Mouse (Mus musculus): Measurements from ENCODE around the gene Plekhf1. TPM values are rescaled to one million over a fixed set of nuclear protein-coding genes. Genes with fewer than 3 reads are reported as not detected.
A peak's percentile ranks its signal among the peaks of the same experiment; 100 is the strongest.

Plekhf1 gene
- polyA plus RNA-seq, 1 experiment from 2014 or later, result 4.8 TPM

DNA sequence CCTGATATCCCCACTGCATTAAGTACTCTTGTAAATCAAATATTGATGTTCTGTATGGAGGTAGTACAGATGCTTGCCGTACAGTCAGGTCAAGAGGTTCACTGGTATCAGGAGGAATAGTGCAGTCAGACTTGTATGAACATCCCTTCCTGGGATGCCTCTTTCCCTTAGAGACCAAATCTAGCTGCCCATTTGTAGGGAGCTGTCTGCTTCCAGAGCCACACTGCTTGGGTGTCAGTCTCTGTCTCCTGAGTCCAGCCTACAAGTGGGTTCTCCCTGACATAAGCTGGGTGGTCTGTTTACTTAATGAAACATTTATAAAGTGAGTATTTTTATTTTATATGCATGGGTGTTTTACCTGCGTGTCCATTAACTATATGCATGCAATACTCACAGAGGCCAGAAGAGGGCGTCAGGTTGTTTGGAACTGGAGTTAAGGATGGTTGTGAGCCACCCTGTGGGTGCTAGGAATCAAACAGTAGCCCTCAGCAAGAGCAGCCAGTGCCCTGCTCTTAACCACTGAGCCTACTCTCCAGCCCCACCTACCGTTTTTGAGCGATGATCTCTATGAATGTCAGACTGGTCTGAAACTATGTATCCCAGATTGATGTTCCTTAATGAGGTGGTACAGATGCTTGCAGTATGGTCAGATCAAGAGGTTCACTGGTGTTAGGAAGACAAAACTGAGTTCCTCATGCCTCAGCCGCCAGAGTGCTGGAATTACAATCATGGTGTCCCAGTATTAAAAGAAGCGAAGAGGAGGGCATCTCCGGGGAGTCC, 37.6 kb downstream of the Plekhf1 start:
- H3K4me2 ChIP-seq (ENCODE audit: low read length), result no peak overlapping the region
- TF ChIP-seq CTCF (IDR thresholded peaks at IDR 0.05; ENCODE audit: low read depth), result peak; percentile 45; the same call in 1 of the 2 replicates
- 0 out of 2 replicates have a peak, but pooled peaks cover 3% of the 10 kb centered on the region for H3K4me1 ChIP-seq (replicated peaks; ENCODE audit: insufficient read depth, low read length)
- DNase-seq (ENCODE audit: low spot score) (no peak), ATAC-seq (replicated peaks; ENCODE audit: low FRiP score, low read depth) (0 out of 2 replicates have a peak, but pooled peaks have one; percentile 3)
- no peaks in the 10 kb centered on the region for H3K9me3 ChIP-seq (replicated peaks; ENCODE audit: low read length)
- no peaks in the 10 kb centered on the region for H3K27me3 ChIP-seq (ENCODE audit: insufficient read depth, low read length)
- no peak overlapping the region for H3K27ac ChIP-seq
- no peak overlapping the region for H3K4me3 ChIP-seq (replicated peaks; ENCODE audit: low read depth, low read length)
- WGBS, result 87% methylated on average over 8 of the region's 8 CpGs
- H3K9ac ChIP-seq (ENCODE audit: low read depth, low read length), result no peak overlapping the region
- no peaks in the 10 kb centered on the region for H3K36me3 ChIP-seq (ENCODE audit: insufficient read depth, low read length)

DNA sequence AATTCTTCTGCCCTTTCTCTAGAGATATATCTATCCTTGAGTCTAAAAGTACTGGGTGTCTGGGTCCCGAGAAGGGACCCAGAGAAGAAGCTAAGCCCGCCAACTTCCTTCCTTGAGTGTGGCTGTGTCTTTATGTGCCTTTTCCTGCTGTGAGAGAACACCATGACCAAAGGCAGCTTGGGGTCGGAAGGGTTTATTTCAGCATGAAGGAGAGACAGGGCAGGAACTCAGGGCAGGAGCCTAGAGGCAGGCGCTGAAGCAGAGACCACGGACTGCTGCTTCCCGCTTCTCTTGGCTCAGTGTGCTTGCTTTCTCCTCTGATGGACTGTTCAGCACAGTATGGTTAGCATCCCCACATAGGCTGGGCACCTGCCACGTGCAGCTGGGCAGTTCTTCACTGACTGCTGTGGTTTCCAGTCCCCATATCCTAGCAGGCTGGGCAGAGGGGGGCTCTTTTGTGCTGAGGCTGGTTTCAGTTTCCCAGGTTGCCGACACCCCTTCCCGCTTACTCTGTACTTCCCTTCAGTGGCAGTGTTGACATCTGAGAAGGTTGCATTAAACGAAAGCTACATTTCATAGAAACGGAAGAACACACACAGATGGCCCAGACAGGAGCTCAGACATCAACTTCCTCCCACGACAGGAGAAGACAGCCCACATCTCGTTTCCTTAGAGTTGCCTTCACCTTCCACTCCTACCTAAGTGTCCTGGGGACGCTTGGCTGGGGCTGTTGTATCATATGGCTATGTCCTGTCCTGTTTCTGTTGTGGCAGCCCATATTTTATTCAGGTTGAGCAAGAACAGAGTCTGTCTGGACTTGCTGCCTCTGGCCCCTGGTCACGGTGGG, 38.5 kb downstream of the Plekhf1 start:
- 39% methylated on average over 15 of the region's 15 CpGs for WGBS
- peak; percentile 72 for ATAC-seq (replicated peaks; ENCODE audit: low FRiP score, low read depth)
- H3K27ac ChIP-seq, result 0 out of 2 replicates have a peak overlapping the region, but pooled peaks have one; percentile 47

DNA sequence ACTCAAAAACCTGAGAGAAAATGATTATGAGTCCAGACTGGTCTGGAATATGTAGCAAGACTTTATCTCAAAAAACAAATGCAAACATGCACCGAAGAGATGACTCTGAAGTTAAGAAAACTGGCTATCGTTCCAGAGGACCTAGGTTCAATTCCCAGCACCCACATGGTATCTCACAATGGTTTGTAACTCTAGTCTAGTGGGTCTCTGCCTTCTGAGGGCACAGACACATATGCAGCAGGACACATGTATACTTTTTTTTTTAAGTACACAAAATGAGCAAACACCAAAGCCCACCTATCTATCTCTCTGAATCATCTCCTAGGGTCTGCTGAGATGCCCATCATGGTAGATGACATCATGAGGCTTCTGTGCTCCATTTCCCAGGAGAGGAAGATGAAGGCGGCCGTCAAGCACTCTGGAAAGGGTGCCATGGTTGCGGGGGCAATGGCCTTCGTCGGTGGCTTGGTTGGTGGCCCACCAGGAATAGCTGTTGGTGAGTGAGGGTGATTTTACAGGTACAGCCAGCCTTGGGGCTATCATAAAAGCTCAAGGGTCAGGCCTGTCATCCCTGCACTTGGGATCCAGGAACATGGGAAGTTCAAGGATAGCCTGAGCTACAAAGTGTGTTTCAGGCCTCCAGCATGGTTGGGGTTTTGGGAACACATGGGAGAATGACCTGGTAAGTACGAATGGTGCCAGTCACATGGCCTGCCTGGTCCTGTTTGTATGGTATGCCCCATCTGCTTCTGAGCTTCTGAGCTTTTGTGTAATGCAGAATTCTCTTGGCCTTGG, 39.3 kb downstream of the Plekhf1 start:
- H3K27ac ChIP-seq, result no peak overlapping the region
- peaks cover 5% of the 10 kb centered on the region; the same call in 1 of the 2 replicates for H3K4me1 ChIP-seq (replicated peaks; ENCODE audit: insufficient read depth, low read length)
- no peak for ATAC-seq (replicated peaks; ENCODE audit: low FRiP score, low read depth)
- 94% methylated on average over 8 of the region's 8 CpGs for WGBS
- no peaks in the 10 kb centered on the region for H3K36me3 ChIP-seq (ENCODE audit: insufficient read depth, low read length)
- no peak overlapping the region for H3K4me3 ChIP-seq (replicated peaks; ENCODE audit: low read depth, low read length)
- TF ChIP-seq CTCF (IDR thresholded peaks at IDR 0.05; ENCODE audit: low read depth), result no peak
- H3K4me2 ChIP-seq (ENCODE audit: low read length), result no peak overlapping the region
- no peaks in the 10 kb centered on the region for H3K27me3 ChIP-seq (ENCODE audit: insufficient read depth, low read length)
- no peak for DNase-seq (ENCODE audit: low spot score)
- no peaks in the 10 kb centered on the region for H3K9me3 ChIP-seq (replicated peaks; ENCODE audit: low read length)
- no peak overlapping the region for H3K9ac ChIP-seq (ENCODE audit: low read depth, low read length)

More for the DNA sequence above, 38.5 kb downstream of the Plekhf1 start:
- no peak for TF ChIP-seq CTCF (IDR thresholded peaks at IDR 0.05; ENCODE audit: low read depth)
- Histone ChIP-seq H3K27me3 (ENCODE audit: insufficient read depth, low read length) (no peaks in the 10 kb centered on the region), H3K36me3 (ENCODE audit: insufficient read depth, low read length) (no peaks in the 10 kb centered on the region), H3K4me2 (ENCODE audit: low read length) (no peak overlapping the region), H3K9ac (ENCODE audit: low read depth, low read length) (0 out of 2 replicates have a peak overlapping the region, but pooled peaks have one; percentile 1), H3K4me1 (replicated peaks; ENCODE audit: insufficient read depth, low read length) (peaks cover 5% of the 10 kb centered on the region; the same call in 1 of the 2 replicates), H3K4me3 (replicated peaks; ENCODE audit: low read depth, low read length) (no peak overlapping the region), H3K9me3 (replicated peaks; ENCODE audit: low read length) (no peaks in the 10 kb centered on the region)
- peak; percentile 83 for DNase-seq (ENCODE audit: low spot score)

DNA sequence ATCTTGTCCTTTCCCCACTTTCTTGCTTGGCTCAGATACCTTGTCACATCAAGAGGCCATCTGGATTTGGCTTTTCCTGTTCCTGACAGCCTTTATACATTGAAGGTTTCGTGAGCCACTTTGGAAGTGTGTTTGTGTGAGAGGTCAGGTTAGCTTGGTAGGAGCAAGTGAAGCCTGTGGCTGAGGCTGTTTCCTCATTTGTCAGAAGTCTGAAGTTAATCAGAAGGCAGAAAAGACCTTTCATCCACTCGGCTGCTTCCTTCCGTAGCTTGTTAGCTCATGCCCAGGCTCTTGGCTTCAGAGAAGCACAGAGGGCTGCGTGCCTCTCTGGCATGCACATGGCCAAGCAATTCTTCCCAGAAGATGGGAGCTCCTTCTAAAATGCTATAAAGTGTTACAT, 40.0 kb downstream of the Plekhf1 start:
- Histone ChIP-seq H3K4me3 (replicated peaks; ENCODE audit: low read depth, low read length) (no peak overlapping the region), H3K9me3 (replicated peaks; ENCODE audit: low read length) (no peaks in the 10 kb centered on the region), H3K4me1 (replicated peaks; ENCODE audit: insufficient read depth, low read length) (peaks cover 10% of the 10 kb centered on the region), H3K4me2 (ENCODE audit: low read length) (no peak overlapping the region), H3K27ac (no peak overlapping the region), H3K36me3 (ENCODE audit: insufficient read depth, low read length) (no peaks in the 10 kb centered on the region), H3K9ac (ENCODE audit: low read depth, low read length) (no peak overlapping the region), H3K27me3 (ENCODE audit: insufficient read depth, low read length) (no peaks in the 10 kb centered on the region)
- no peak for DNase-seq (ENCODE audit: low spot score)
- no peak for ATAC-seq (replicated peaks; ENCODE audit: low FRiP score, low read depth)
- no peak for TF ChIP-seq CTCF (IDR thresholded peaks at IDR 0.05; ENCODE audit: low read depth)
- 74% methylated on average over 4 of the region's 4 CpGs for WGBS

DNA sequence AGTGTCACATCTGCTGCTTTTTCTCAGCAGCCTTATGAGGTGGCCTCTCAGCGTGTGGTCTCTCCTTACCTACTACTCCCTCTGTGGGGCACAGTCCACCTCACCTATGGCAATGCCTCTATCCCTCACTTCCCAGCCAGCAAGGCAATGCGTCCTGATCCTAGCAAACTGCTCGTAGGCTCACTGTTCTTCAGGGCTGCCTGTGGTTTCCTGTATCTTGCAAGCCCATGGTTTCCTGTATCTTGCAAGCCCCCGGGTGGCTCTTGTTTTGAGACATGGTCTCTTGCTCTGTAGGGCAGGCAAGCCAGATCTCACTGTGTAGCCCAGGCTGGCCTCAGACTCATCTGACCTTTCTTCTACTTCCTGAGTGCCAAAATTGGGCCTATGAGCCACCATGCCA, 41.0 kb downstream of the Plekhf1 start:
- no peak overlapping the region for H3K4me2 ChIP-seq (ENCODE audit: low read length)
- peaks cover 12% of the 10 kb centered on the region for H3K4me1 ChIP-seq (replicated peaks; ENCODE audit: insufficient read depth, low read length)
- TF ChIP-seq CTCF (IDR thresholded peaks at IDR 0.05; ENCODE audit: low read depth), result no peak
- H3K27me3 ChIP-seq (ENCODE audit: insufficient read depth, low read length), result no peaks in the 10 kb centered on the region
- H3K4me3 ChIP-seq (replicated peaks; ENCODE audit: low read depth, low read length), result no peak overlapping the region
- DNase-seq (ENCODE audit: low spot score) (no peak), ATAC-seq (replicated peaks; ENCODE audit: low FRiP score, low read depth) (no peak)
- no peak overlapping the region for H3K9ac ChIP-seq (ENCODE audit: low read depth, low read length)
- no peaks in the 10 kb centered on the region for H3K36me3 ChIP-seq (ENCODE audit: insufficient read depth, low read length)
- H3K27ac ChIP-seq, result no peak overlapping the region
- 76% methylated on average over 4 of the region's 4 CpGs for WGBS
- no peaks in the 10 kb centered on the region for H3K9me3 ChIP-seq (replicated peaks; ENCODE audit: low read length)

Data from kidney, postnatal 0 days (tissue).